Mouse (Mus musculus) spleen, postnatal 14 days (tissue): ENCODE measurements around the gene Dlgap1.

Source experiments
- DNase-seq, 2 experiments: peaks; one replicate each; pipeline ENCODE4 v3.0.0; 2021 to 2022; ENCODE audit warnings: low spot score in 2 of 2

Dlgap1 gene

DNA sequence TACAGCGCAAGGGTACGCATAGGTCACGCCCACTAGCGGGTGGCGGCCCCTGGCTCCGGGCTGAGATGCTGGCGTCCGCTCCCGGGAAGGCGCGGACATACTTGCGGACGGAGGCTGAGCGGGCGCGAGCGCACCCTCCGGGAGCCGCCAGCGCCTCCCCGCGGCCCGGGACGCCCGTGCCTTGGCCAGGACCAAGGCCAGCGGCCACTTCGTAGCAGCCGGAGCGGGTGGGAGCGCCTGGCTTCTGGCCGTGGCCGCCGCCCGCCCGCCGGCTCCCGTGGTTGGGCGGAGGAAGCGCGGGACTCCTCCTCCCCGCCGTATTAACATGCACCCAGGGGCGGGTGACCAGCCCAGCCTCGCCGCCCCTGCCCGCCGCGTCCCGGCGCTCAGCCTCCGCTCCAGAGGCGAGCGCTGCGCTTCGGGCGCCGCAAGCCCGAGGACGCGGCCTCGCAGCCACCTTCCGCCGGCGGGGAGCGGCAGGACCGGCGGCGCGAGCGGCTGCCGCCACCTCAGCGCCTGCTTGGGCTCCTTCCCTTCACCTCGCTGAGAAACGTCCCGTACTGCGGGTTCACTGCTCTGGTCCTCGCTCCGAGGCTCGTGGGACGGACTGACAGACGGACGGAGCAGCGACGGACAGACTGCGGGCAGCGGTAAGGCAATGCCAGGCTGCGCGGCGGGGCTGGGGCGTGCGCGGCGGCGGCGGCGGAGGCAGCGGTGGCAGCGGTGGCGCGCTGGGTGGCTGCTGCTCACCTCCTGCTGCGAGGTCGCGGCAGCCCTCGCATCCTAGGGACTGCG is at the start of gene Dlgap1:
Gene Dlgap1 (plus strand): TSS at position 53 of the 795 bp plus-strand sequence.
- DNase-seq: no peak

DNA sequence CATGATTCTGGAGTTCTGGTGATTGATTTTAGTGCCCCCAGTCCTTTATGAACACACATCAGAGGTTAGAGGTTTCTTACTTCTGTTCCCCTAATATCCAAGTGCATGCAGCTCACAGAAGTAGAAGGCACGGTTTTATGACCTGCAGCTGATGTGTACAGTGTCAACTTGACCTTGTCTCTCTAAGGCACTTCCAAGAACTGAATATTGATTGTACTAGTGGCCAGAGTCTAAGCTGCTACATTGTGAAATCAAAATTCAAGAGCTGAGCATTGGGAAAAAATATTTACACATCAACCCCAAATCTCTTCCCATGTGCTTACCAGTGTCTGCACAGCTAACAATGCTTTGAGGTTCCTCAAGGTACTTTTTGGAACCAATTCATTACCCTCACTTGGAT is 13.9 kb upstream of the Dlgap1 start:
- no peak for DNase-seq

- no peak for DNase-seq
Measured at GRCm38 (mm10) chr17:69969816-69970750, 1.2 kb downstream of the Dlgap1 start.

DNA sequence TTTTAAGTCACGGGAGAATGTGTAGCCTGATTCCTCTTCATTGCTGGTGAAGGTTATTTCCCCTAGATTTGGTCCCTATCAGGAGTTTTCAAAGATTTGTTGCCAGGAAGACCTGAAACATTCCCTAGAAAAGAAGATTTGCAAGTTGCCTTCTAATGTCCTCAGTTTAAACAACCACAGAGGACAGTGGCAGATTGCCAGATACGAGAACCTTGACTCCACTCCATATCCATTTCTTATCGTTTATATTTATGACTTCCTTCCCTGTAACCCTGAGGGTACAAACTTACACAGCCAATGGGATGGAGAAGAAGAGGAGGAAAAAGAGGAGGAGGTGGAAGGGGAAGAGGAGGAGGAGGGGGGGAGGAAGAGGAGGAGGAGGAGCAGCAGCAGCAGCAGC is 4.2 kb downstream of the Dlgap1 start:
- DNase-seq: no peak

GRCm38 (mm10) chr17:69973991-69974390 is 5.1 kb downstream of the Dlgap1 start:
- no peak for DNase-seq

GRCm38 (mm10) chr17:69982236-69982923 is 13.5 kb downstream of the Dlgap1 start:
- DNase-seq: no peak

- DNase-seq: no peak
Measured at GRCm38 (mm10) chr17:69996406-69996805, 27.5 kb downstream of the Dlgap1 start.

DNA sequence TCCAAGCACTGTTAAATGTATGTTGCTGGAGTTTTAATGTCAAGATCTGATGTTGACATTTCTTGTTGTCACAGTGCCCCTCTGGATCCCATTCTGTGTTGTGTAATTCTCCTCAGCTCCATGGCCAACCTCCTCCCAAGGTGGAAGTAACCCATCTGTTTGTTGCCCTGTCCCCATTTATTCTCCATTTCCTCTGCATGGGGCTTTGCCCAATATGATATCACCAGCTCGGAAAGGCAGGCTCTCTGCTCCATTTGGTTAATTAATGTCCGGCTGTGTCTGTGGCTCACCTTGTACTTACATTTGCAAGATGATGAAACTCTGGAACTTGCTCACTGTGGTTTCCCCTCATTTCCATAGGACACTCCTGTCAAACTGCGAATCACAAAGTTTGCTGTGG is 33.2 kb downstream of the Dlgap1 start:
- DNase-seq: no peak

DNA sequence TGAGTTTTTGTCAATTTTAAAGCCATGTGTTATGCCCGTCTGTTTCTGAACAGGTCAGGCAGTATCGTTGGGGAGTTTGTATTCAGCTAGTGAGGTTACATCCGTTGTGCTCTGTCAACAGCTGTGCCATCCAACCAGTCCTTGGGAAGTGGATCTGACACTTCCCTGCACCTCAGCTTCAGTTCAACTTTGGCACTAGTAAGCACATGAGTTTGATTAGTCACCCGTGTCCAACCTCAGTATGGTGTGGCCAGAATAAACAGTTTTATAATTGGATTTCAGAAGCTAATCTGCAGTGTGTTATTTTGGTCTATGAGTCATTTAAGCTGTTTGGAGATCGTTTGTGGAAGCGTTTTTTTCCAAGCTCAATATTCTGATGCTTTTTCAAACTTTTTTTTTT is 35.8 kb downstream of the Dlgap1 start:
- DNase-seq: no peak

- no peak for DNase-seq
Measured at GRCm38 (mm10) chr17:70007607-70008006, 38.7 kb downstream of the Dlgap1 start.

GRCm38 (mm10) chr17:70016511-70016910 is 47.6 kb downstream of the Dlgap1 start:
- no peak for DNase-seq

- no peak for DNase-seq
Measured at GRCm38 (mm10) chr17:70020376-70020775, 51.5 kb downstream of the Dlgap1 start.

- no peak for DNase-seq
Measured at GRCm38 (mm10) chr17:70022618-70023017, 53.7 kb downstream of the Dlgap1 start.

DNA sequence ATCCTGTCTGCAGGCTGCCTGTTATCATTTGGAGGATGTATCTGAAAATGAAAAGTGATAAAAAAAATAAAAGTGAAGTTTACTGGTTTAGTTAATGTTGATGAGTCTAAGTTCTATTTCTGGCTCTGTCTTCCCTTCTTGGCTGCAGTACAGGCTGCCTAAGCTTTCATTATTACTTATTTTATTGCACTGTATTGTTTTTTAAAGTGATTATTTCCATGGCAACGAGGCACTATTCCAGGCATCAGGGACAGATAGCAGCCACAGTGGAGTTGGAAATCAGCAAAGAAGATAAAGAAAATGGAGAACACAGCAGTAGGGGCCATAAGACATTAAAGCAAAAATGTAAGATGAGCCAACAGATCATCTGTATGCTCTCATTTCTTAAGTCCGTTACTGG is 66.0 kb downstream of the Dlgap1 start:
- no peak for DNase-seq

GRCm38 (mm10) chr17:70040751-70041430 is 72.0 kb downstream of the Dlgap1 start:
- DNase-seq: no peak

GRCm38 (mm10) chr17:70068281-70068680 is 99.4 kb downstream of the Dlgap1 start:
- no peak for DNase-seq

GRCm38 (mm10) chr17:70072066-70072465 is 103.2 kb downstream of the Dlgap1 start:
- no peak for DNase-seq

- no peak for DNase-seq
Measured at GRCm38 (mm10) chr17:70088220-70088619, 119.3 kb downstream of the Dlgap1 start.

DNA sequence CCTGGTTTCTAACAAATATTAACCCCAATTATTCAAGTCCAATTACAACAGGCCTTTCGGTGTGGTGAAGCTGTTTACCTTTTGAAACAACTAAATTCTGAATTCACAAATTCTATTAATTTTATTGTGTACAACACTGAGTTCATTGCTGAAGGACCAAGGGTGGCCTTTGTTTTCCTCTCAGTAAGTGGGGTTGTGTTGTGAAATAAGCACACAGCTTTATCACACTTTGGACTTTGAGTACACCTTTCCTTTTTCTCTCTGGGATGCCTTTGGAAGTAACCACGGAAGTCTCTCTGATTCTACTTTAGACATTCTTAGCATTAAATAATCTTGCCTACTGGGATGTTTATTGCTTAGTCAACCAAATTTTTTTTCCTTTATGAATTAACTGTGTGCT is 121.9 kb downstream of the Dlgap1 start:
- DNase-seq: no peak

- DNase-seq: no peak
Measured at GRCm38 (mm10) chr17:70129151-70129550, 160.3 kb downstream of the Dlgap1 start.

GRCm38 (mm10) chr17:70169831-70170230 is 201.0 kb downstream of the Dlgap1 start:
- no peak for DNase-seq
